Mouse (Mus musculus): ENCODE measurements around the gene Srsf3. TPM values are rescaled to one million over a fixed set of nuclear protein-coding genes. Genes with fewer than 3 reads are reported as not detected.
"Not testable (repeated sequence)": the region's sequence is repeated elsewhere in the genome, so short reads cannot be mapped to it uniquely, and the experiment has no call there.

Gene Srsf3
- total RNA-seq, 2 experiments from 2014 or later = 486 to 734 TPM

GRCm38 (mm10) chr17:29062119-29063035, 29.9 kb downstream of the Srsf3 start:
- ATAC-seq (replicated peaks; ENCODE audit: poor library complexity, severe bottlenecking) = no peak

DNA sequence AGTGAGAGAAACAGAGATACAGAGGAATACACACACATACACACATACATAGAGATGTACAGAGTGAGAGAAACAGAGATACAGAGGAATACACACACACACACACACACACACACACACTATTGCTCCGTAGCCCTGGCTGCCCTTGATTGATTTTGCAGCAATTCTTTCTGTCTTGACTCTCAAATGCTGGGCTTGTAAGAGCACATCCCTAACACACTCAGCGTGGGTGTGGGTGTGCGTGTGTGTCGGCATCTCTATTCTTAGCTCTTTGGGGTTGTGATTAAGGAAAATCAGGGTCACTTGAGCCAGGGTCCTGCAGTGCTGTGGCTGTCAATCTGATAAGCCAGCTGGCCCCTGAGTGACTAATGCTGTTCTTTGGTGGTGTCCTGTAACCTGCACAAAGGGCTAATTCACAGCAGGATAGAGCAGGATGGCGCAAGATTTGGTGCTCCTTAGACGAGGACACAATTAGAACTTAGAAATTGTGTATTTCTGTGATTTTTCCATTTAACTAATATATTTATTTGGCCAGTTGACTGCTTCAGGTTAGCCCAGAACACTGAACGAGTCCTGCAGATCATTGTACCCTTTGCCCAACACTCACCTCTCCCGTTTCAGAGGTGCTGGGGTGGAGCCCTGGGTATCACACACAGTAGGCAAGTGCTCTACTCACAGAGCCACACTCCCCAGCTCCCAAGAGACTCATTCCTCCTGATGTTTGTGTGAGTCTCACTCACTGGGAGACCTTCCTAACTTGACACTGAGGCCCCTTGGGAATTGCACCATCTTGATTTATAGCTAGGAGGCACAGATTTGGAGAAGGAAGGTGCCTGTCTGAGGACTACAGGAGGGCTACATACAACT, 30.9 kb downstream of the Srsf3 start:
- no peak for ATAC-seq (replicated peaks; ENCODE audit: poor library complexity, severe bottlenecking)

DNA sequence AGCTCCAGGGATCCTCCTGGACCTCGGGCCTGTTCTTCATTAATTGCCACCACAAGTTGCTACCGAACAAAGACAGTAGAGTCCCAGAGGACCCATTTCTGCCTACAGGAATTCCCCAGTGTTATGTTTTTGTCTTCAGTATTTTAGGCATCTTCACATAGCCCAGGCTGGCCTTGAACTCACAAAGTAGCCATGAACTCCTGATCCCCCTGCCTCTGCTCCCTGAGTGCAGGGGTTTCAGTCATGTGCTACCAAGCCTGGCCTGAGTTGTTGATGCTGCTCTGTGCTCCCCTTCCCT, 31.5 kb downstream of the Srsf3 start:
- no peak for ATAC-seq (replicated peaks; ENCODE audit: poor library complexity, severe bottlenecking)

DNA sequence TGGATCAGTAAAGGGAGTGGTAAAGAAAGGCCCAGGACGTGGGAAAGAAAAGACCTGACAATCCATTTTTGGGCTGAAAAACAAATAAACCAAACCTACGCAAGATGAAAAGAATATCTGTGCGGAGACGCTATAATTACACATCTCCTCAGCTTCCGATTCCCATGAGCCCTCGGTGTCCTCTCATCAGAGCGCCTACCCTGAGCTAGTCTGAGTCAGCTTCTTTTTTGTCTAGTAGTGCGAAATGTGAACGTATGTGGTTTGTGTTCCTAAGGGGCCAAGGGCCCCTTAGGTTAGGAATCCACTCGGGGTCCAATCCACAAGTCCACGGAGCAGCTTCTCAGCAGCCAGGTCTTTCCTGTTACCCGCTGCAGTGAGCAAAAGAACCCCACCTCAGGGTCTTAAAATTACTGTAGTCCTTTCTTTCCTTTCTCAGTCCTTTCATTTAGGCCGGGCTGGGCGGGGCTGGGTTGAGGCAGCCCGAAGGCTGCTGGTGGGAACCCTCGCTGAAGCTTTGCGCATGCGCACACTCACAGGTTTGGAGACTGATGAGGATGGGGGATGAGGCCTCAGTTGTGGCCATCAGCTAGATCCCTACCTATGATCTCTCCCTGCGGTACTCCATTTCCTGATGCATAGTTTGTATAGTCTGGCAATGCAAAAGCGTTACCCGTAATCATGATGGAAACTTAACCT, 33.0 kb downstream of the Srsf3 start:
- no peak for ATAC-seq (replicated peaks; ENCODE audit: poor library complexity, severe bottlenecking)

- ATAC-seq (replicated peaks; ENCODE audit: poor library complexity, severe bottlenecking) = no peak
Measured at GRCm38 (mm10) chr17:29065971-29066370, 33.5 kb downstream of the Srsf3 start.

DNA sequence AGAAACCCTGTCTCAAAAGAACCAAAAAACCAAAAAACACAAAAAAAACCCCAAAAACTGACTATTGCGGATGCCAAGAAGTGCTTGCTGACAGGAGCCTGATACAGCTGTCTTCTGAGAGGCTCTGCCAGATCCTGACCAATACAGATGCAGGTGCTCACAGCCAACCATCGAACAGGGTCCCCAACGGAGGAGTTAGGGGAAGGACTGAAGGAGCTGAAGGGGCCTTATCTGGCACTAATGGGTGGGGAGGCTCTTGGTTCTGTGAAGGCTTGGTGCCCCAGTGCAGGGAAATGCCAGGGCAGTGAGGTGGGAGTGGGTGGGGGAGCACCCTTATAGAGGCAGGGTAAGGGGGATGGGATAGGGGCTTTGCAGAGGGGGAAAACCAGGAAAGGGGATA, 35.0 kb downstream of the Srsf3 start:
- not testable (repeated sequence) for ATAC-seq (replicated peaks; ENCODE audit: poor library complexity, severe bottlenecking)

GRCm38 (mm10) chr17:29067847-29068246, 35.4 kb downstream of the Srsf3 start:
- no peak for ATAC-seq (replicated peaks; ENCODE audit: poor library complexity, severe bottlenecking)

- ATAC-seq (replicated peaks; ENCODE audit: poor library complexity, severe bottlenecking) = no peak
Measured at GRCm38 (mm10) chr17:29069063-29069462, 36.6 kb downstream of the Srsf3 start.

- ATAC-seq (replicated peaks; ENCODE audit: poor library complexity, severe bottlenecking) = no peak
Measured at GRCm38 (mm10) chr17:29071820-29072219, 39.4 kb downstream of the Srsf3 start.

- ATAC-seq (replicated peaks; ENCODE audit: poor library complexity, severe bottlenecking) = no peak
Measured at GRCm38 (mm10) chr17:29072701-29073307, 40.4 kb downstream of the Srsf3 start.

DNA sequence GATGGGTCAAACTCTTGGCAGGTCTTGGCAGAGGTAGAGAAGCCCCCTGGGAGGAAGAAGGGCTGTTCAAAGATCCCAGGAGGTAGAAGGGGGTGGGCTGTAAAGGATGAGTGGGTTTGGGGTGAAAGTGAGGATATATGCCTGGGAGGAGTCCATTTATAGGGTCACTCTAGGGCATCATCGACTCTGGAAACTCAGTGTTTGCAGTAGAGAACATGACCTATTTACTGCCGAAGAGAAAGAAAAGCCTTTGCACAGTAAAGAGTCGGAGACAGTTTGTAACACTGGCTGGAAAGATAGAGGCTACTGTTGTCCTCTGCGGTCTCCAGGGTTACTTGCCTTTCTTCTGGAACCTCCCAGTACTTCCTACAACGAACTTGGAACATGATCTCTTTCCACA, 40.9 kb downstream of the Srsf3 start:
- ATAC-seq (replicated peaks; ENCODE audit: poor library complexity, severe bottlenecking) = no peak

DNA sequence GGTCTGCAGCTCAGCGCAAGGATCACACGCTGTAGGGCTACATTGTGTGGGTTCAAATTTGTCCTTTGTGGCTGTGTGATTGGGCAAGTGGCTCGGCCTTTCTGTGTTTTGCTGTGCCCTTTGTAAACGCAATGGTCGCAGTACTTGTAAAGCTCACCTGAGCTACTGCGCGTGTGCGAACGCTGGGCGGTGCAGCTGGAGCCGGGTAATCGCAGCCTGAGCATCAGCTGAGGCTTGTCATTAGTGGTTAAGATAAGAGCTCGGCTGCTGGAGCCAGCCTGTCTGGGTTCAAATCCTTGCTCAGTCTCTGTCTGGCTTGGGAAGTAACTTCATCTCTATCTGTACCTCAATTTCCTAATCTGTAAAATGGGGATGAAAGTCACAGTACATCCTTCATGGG, 41.7 kb downstream of the Srsf3 start:
- no peak for ATAC-seq (replicated peaks; ENCODE audit: poor library complexity, severe bottlenecking)

DNA sequence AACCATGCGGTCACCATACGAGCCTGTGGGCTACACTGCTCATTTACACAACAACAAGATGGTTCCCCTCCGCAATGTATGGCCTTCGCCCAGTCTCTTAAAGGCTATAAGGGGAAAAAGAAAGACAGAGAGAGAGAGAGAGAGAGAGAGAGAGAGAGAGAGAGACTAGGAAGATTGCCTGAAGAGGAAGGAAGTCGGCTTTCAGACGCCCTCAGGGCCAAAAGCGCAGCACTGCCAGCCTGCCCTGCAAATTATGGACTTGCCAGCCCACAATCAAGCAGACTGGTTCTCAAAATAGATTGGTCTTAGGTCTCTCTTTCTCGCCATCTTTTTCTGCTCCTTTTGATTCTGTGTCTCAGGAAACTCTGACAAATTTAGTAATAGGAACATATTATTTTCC, 43.8 kb downstream of the Srsf3 start:
- ATAC-seq (replicated peaks; ENCODE audit: poor library complexity, severe bottlenecking) = peak; percentile 63

DNA sequence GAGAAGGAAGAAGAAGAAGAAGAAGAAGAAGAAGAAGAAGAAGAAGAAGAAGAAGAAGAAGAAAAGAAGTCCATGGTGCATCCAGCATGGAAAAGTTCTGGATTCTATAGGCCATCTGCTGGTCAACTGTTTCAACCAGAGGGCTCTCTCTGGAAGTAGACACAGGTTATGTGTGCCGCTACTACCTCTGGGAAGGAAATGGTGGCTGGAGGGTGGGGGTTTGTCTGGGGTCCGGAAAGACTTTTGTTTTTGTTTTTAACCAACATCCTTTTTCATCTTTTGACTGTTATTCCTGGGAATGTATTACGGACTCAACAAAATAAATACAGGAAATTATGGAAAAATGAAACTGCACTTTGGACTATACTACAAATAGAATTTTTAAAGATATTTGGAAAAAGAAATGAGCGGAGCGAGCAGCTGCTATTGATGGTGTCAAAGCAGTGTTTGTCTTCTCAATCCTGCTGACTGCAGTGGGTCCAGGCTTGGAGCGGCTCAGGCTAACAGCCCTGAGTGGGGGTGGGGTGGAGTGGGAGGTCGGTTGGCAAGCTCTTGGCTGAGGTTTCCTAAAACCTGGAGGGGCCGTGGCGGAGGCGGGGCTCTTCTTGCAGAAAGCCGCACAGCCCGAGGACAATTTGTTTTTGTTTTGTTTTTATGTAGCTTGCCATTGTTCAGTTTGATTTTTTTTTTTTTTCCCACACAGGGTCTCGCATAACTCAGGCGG, 45.5 kb downstream of the Srsf3 start:
- ATAC-seq (replicated peaks; ENCODE audit: poor library complexity, severe bottlenecking) = no peak

- peak; percentile 79 for ATAC-seq (replicated peaks; ENCODE audit: poor library complexity, severe bottlenecking)
Measured at GRCm38 (mm10) chr17:29078519-29079383, 46.3 kb downstream of the Srsf3 start.

GRCm38 (mm10) chr17:29080758-29081617, 48.6 kb downstream of the Srsf3 start:
- peak; percentile 17; the same call in 1 of the 2 replicates for ATAC-seq (replicated peaks; ENCODE audit: poor library complexity, severe bottlenecking)

DNA sequence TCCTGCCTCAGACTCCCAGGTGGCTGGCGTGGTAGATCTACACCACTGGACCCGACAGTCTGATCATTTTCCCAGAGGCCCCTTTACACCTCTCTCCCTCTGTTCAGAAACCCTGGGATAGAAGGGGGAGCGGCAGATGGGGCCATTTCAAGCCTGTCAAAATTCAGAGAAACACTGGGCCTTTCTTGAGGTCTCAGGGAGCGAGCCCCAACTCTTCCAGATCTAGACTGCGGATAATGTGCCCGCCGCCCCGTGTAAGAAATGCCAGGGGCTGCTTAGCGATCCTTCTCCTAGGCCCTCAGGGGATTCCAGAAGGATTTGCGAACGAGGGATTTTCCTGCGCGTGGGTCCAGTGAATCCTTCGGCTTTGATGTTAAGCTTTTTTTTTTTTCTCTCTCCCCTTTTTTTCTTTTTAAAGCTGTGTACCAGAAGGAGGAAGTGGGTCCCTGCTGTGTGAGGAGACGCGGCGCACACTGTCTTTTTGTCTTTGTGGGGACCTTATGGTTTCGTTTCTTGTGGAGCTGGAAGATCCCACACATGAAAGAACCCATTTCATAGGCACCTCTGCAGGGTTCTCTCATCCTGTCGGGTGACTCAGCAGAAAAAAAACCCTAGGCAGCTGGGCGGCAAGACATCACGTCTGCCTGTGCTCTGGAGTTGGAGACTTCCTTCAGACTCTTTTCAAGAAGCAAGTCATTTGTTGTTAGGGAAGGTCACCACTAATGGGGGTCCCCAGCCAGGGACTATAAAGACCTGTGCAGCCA, 49.4 kb downstream of the Srsf3 start:
- ATAC-seq (replicated peaks; ENCODE audit: poor library complexity, severe bottlenecking) = peak; percentile 71

All from granulocyte monocyte progenitor cell, adult 5-6 weeks (primary cell).